Mouse (Mus musculus) hindbrain, embryonic 16.5 days (tissue): Measurements from ENCODE around the gene 9430038I01Rik. TPM values are rescaled to one million over a fixed set of nuclear protein-coding genes. Genes with fewer than 3 reads are reported as not detected.

Experiments used
- ATAC-seq: fragments of 200-750 bp; cut with Nextera tagmentation; 2 replicates; pipeline ENCODE4 v1.8.0; 2017; ENCODE audit warnings: moderate TSS enrichment, moderate library complexity
- H3K27ac ChIP-seq: fragments of 300-500 bp; sonication (generic); 2 replicates; pipeline ENCODE4 v1.5.1; 2014; ENCODE audit warnings: low read depth, mild to moderate bottlenecking, control low read depth, low read length, moderate library complexity
- H3K27me3 ChIP-seq: fragments of 300-500 bp; sonication (generic); replicated peaks from 2 replicates; pipeline ENCODE4 v1.6.1; 2014; ENCODE audit warnings: low read length; ENCODE audit not compliant: control insufficient read depth, insufficient read depth
- H3K36me3 ChIP-seq: fragments of 300-500 bp; sonication (generic); 2 replicates; pipeline ENCODE4 v1.6.1; 2014; ENCODE audit warnings: mild to moderate bottlenecking, low read length, moderate library complexity, mixed read lengths; ENCODE audit not compliant: control insufficient read depth, insufficient read depth
- H3K4me1 ChIP-seq: fragments of 300-500 bp; sonication (generic); 2 replicates; pipeline ENCODE4 v1.6.1; 2014; ENCODE audit warnings: low read depth, low read length; ENCODE audit not compliant: control insufficient read depth, insufficient read depth
- H3K4me2 ChIP-seq: fragments of 300-500 bp; sonication (generic); 2 replicates; pipeline ENCODE4 v1.6.1; 2014; ENCODE audit warnings: mild to moderate bottlenecking, low read length, control low read depth, moderate library complexity
- H3K4me3 ChIP-seq: fragments of 300-500 bp; sonication (generic); 2 replicates; pipeline ENCODE4 v1.5.1; 2014; ENCODE audit warnings: mild to moderate bottlenecking, low read length, control low read depth, moderate library complexity
- H3K9ac ChIP-seq: fragments of 300-500 bp; sonication (generic); 2 replicates; pipeline ENCODE4 v1.6.1; 2014; ENCODE audit warnings: low read depth, mild to moderate bottlenecking, control low read depth, low read length, moderate library complexity
- H3K9me3 ChIP-seq: fragments of 300-500 bp; sonication (generic); 2 replicates; pipeline ENCODE4 v1.6.1; 2014; ENCODE audit warnings: mild to moderate bottlenecking, low read length, moderate library complexity; ENCODE audit not compliant: control insufficient read depth
- WGBS: fragments of 180-500 bp; shearing (Covaris S2); extraction: QIAGEN DNeasy Blood & Tissue Kit; methylation state at CpG from one replicate; pipeline ENCODE4 v1.1.7; 2014; 5-methylcytosine and 5-hydroxymethylcytosine counted together
- polyA plus RNA-seq: library from polyadenylated mRNA; unstranded; fragments of >200 nt; fragmentation: Nextera tagmentation; extraction: Ambion mirVana; gene quantifications from 2 replicates; pipeline ENCODE4 v1.2.1, GENCODE M21; 2015

9430038I01Rik gene
- polyA plus RNA-seq, 1 experiment from 2014 or later = 15.3 TPM

DNA sequence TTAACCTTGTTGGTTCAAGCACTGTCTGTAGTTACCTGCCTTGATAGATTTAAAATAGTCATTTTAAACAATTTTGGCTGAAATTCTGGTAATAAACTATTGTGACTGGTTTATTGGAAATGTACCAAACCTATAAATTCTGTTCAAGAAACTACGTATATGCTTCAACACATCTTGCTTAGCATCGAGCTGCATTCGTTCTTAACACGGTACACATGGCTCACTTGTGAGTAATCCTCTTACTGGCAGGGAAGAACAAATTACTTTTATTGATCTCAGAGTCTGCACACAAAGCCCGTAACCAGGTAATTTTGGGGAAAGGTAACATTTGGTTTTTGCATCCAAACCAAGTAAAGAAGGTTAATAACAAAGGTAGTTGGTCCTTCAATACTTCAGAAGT lies 22.7 kb downstream of the 9430038I01Rik start:
- H3K4me3 ChIP-seq = no peak overlapping the region
- no peak for ATAC-seq
- H3K27me3 ChIP-seq = no peaks in the 10 kb centered on the region
- H3K4me2 ChIP-seq = no peak overlapping the region
- H3K9me3 ChIP-seq = no peaks in the 10 kb centered on the region; the same call in 1 of the 2 replicates
- no peaks in the 10 kb centered on the region for H3K36me3 ChIP-seq
- H3K27ac ChIP-seq = no peak overlapping the region
- no peaks in the 10 kb centered on the region for H3K4me1 ChIP-seq
- 79% methylated on average over 5 of the region's 5 CpGs for WGBS
- no peak overlapping the region for H3K9ac ChIP-seq

- no peaks in the 10 kb centered on the region for H3K27me3 ChIP-seq
- H3K4me2 ChIP-seq = no peak overlapping the region
- H3K36me3 ChIP-seq = no peaks in the 10 kb centered on the region
- no peak overlapping the region for H3K27ac ChIP-seq
- H3K9me3 ChIP-seq = no peaks in the 10 kb centered on the region
- no peak for ATAC-seq
- no peak overlapping the region for H3K4me3 ChIP-seq
- no peaks in the 10 kb centered on the region for H3K4me1 ChIP-seq
- no peak overlapping the region for H3K9ac ChIP-seq
- 98% methylated on average over 7 of the region's 7 CpGs for WGBS
Observed at GRCm38 (mm10) chr7:137374996-137375395, 35.6 kb downstream of the 9430038I01Rik start.

DNA sequence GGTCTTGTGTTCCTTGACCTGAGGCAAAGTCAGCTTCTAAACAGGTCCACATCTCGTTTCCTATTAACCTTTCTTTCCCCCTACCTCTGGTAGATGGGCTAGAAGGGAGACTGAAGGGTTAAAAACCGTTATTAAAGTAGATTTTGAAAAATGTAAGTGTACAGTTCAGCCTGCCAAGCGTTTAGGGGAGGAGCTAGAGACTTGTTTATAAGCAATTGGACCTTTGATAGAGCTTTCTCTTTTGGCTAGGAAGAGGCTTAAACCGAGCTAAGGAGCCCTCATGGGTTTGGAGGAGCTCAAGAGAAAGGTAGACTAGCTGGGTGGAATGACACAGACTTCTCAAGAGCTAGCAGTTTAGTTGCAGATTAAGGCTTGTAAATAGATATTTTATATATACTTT lies 38.8 kb downstream of the 9430038I01Rik start:
- no peak for ATAC-seq
- 72% methylated on average over 4 of the region's 4 CpGs for WGBS

DNA sequence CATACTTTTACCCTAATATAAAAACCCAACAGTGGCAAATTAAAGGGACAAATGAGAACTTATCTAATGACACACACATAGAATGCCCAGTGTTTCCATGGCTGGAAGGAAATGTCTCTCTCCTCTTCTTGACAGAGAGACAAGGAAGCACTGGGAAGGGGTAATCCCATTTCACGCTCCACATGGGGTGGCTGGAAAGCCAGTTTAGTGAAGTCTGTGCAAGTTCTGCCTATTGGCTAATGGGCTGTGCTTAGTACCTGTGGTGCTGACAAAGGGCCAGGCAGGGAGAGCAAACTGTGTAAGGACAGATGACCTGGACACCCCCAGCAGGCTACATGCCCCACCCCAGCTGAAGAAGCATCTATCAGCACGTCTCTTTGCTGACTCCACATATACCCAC lies 40.4 kb downstream of the 9430038I01Rik start:
- Histone ChIP-seq H3K4me3 (no peak overlapping the region), H3K27me3 (no peaks in the 10 kb centered on the region), H3K4me1 (no peaks in the 10 kb centered on the region), H3K27ac (no peak overlapping the region), H3K36me3 (no peaks in the 10 kb centered on the region), H3K9ac (no peak overlapping the region), H3K9me3 (no peaks in the 10 kb centered on the region), H3K4me2 (no peak overlapping the region)
- 57% methylated on average over 2 of the region's 2 CpGs for WGBS
- ATAC-seq = no peak

More for the DNA sequence above, 38.8 kb downstream of the 9430038I01Rik start:
- H3K4me1 ChIP-seq = no peaks in the 10 kb centered on the region
- no peaks in the 10 kb centered on the region for H3K9me3 ChIP-seq
- no peaks in the 10 kb centered on the region for H3K27me3 ChIP-seq
- H3K4me2 ChIP-seq = no peak overlapping the region
- H3K36me3 ChIP-seq = no peaks in the 10 kb centered on the region
- no peak overlapping the region for H3K4me3 ChIP-seq
- no peak overlapping the region for H3K27ac ChIP-seq
- H3K9ac ChIP-seq = no peak overlapping the region

- Histone ChIP-seq H3K27ac (no peak overlapping the region), H3K4me3 (no peak overlapping the region), H3K4me1 (no peaks in the 10 kb centered on the region), H3K36me3 (no peaks in the 10 kb centered on the region), H3K9me3 (no peaks in the 10 kb centered on the region), H3K27me3 (no peaks in the 10 kb centered on the region), H3K9ac (no peak overlapping the region), H3K4me2 (no peak overlapping the region)
- WGBS = 83% methylated on average over 4 of the region's 4 CpGs
- no peak for ATAC-seq
Observed at GRCm38 (mm10) chr7:137366736-137367135, 43.8 kb downstream of the 9430038I01Rik start.

DNA sequence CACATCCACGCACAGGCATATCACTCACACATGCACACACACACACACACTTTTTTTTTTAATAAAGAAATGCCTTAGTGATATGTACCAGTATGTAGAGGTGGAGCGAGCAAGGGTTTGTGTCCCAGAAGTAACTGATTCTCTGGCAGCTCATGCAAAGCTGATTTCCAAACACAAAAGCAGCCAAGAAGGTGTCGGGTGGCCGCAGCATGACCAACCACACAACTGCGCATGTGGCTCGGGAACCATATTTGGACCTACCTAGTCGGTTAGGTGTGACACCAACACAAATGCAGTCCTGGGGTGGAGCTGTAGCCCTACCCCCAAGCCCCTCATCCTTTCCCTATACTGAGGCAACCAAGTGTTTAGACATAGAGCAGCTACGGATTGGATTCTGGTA lies 45.5 kb downstream of the 9430038I01Rik start:
- H3K27ac ChIP-seq = no peak overlapping the region
- no peaks in the 10 kb centered on the region for H3K27me3 ChIP-seq
- no peak overlapping the region for H3K9ac ChIP-seq
- H3K4me3 ChIP-seq = no peak overlapping the region
- no peaks in the 10 kb centered on the region for H3K36me3 ChIP-seq
- ATAC-seq = no peak
- H3K4me1 ChIP-seq = no peaks in the 10 kb centered on the region
- no peak overlapping the region for H3K4me2 ChIP-seq
- 95% methylated on average over 8 of the region's 8 CpGs for WGBS
- H3K9me3 ChIP-seq = no peaks in the 10 kb centered on the region

GRCm38 (mm10) chr7:137364571-137364970 lies 46.0 kb downstream of the 9430038I01Rik start:
- Histone ChIP-seq H3K4me3 (no peak overlapping the region), H3K9me3 (no peaks in the 10 kb centered on the region), H3K27ac (no peak overlapping the region), H3K36me3 (no peaks in the 10 kb centered on the region), H3K4me2 (no peak overlapping the region), H3K27me3 (no peaks in the 10 kb centered on the region), H3K9ac (no peak overlapping the region), H3K4me1 (no peaks in the 10 kb centered on the region)
- 63% methylated on average over 7 of the region's 7 CpGs for WGBS
- ATAC-seq = no peak

DNA sequence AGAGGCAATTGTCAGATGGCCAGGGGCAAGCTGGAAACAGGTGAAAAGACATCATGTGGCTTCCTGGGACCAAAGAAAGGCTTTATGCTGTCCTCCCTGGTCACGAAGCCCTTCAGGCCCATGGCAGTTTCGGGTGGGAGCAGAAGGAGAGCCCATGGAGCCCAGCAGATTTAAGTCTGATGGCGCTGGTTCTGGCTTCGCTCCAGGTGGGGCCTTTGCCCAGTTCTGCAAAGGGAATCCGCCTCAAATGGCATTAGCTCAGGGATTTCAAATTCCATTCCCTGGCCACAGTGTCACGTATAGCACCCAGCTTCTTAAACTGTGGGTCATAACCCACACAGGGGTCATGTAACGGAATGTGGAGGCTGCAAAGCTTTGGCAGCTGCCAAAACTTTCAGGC lies 63.7 kb downstream of the 9430038I01Rik start:
- no peak for ATAC-seq
- Histone ChIP-seq H3K36me3 (no peaks in the 10 kb centered on the region), H3K9ac (no peak overlapping the region), H3K27ac (no peak overlapping the region), H3K4me3 (no peak overlapping the region), H3K4me2 (no peak overlapping the region), H3K27me3 (no peaks in the 10 kb centered on the region), H3K9me3 (no peaks in the 10 kb centered on the region), H3K4me1 (no peaks in the 10 kb centered on the region)
- 70% methylated on average over 7 of the region's 7 CpGs for WGBS

- 66% methylated on average over 10 of the region's 10 CpGs for WGBS
- no peaks in the 10 kb centered on the region for H3K27me3 ChIP-seq
- H3K4me3 ChIP-seq = no peak overlapping the region
- no peaks in the 10 kb centered on the region for H3K36me3 ChIP-seq
- H3K4me1 ChIP-seq = no peaks in the 10 kb centered on the region
- no peaks in the 10 kb centered on the region for H3K9me3 ChIP-seq
- no peak overlapping the region for H3K4me2 ChIP-seq
- ATAC-seq = no peak
- H3K9ac ChIP-seq = no peak overlapping the region
- no peak overlapping the region for H3K27ac ChIP-seq
Observed at GRCm38 (mm10) chr7:137346068-137346467, 64.5 kb downstream of the 9430038I01Rik start.

GRCm38 (mm10) chr7:137333951-137334350 lies 76.6 kb downstream of the 9430038I01Rik start:
- no peak overlapping the region for H3K4me3 ChIP-seq
- no peak for ATAC-seq
- no peaks in the 10 kb centered on the region for H3K9me3 ChIP-seq
- H3K36me3 ChIP-seq = no peaks in the 10 kb centered on the region
- WGBS = 88% methylated on average over 2 of the region's 2 CpGs
- H3K4me1 ChIP-seq = no peaks in the 10 kb centered on the region
- no peak overlapping the region for H3K27ac ChIP-seq
- H3K9ac ChIP-seq = no peak overlapping the region
- H3K4me2 ChIP-seq = no peak overlapping the region
- no peaks in the 10 kb centered on the region for H3K27me3 ChIP-seq
